Mouse (Mus musculus): ENCODE results near the gene Iqch. TPM values are rescaled to one million over a fixed set of nuclear protein-coding genes. Genes with fewer than 3 reads are reported as not detected.

Iqch gene
- total RNA-seq, 2 experiments from 2014 or later, result not detected

- DNase-seq, result no peak
These were observed 10.5 kb upstream of the Iqch start for GRCm38 (mm10) chr9:63612565-63613515.

DNA sequence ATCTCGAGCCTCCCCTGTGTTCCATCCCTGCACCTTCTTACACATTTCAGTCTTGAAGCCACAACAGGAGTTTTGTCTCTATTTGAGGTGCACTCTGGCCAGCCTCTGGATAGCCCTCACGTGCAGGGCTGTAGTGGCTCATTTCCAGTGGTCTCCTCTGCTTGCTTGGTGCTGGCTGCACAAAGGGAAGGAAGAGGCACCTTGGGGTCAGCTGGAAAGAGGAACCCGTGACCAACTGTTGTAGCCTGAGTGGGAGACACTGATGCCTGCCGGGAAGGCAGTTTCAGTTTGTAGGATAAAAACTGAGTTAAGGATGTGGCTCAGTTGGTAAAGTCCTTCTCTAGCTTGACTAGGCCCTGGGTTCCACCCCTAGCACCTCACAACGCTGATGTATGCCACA is 9.7 kb upstream of the Iqch start:
- DNase-seq, result peak in 1 of 2 experiments; percentile 45

GRCm38 (mm10) chr9:63610841-63611366 is 8.6 kb upstream of the Iqch start:
- peak; percentile 54 to 55 for DNase-seq

DNA sequence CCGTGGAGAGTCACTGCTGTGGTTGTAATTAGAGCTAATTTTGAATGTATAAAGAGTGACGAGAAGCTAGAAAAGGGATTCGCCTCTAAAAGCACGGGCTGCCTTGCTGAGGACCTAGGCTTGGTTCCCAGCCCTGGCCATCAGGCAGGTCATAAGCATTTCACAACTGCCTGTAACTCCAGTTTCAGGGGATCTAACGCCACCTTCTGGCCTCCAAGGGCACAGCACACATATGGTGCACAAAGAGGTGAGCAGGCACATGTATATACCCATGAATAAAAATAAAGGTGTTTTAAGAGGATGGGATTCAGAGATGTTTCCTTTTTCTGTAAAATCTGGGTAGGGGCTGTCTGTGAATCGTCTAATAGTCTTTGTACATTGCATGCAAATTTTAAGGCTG is 7.9 kb upstream of the Iqch start:
- no peak for DNase-seq

DNA sequence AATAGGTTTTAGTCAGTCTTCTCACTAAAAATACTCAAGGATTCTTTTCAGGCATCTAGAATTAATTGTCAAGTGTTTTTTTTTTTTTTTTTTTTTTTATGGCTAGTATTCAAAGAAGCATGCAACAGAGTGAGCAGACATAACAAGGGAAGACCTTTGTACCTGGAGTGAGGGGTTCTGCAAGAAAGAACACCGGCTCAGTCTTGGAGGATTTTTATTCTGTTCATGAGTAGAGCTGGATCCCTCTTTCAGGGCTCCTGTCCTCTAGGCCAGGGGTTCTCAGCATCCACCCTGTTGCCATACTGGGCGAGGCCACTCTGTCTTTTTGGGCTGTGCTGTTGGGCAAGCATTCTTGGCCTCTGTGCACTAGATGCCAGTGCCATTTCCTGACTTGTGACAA is 7.5 kb upstream of the Iqch start:
- DNase-seq, result no peak

- no peak for DNase-seq
These were observed 7.0 kb upstream of the Iqch start for GRCm38 (mm10) chr9:63609246-63609645.

DNA sequence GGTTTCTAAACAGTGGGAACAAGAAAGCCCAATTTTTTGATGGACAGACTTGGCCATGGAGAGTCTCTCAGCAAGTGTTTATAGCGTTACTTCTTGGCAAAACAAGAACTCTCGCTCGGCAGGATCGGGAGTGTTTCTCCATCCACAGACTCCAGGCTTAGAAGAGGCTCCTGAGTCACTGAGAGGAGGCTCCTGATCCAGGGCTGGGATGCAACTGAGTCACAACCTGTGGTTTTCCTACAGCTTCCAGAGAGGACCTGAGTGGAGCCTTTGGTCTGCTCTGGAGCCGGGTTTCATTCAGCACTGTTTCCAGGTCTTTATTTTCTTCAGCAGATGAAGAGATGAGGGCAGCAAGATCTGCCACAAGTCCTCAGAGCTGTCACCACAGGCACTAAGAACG is 5.7 kb upstream of the Iqch start:
- no peak for DNase-seq

GRCm38 (mm10) chr9:63606594-63606993 is 4.3 kb upstream of the Iqch start:
- no peak for DNase-seq

GRCm38 (mm10) chr9:63603849-63604248 is 1.6 kb upstream of the Iqch start:
- DNase-seq, result no peak

GRCm38 (mm10) chr9:63596660-63597059 is 5.6 kb downstream of the Iqch start:
- DNase-seq, result no peak

DNA sequence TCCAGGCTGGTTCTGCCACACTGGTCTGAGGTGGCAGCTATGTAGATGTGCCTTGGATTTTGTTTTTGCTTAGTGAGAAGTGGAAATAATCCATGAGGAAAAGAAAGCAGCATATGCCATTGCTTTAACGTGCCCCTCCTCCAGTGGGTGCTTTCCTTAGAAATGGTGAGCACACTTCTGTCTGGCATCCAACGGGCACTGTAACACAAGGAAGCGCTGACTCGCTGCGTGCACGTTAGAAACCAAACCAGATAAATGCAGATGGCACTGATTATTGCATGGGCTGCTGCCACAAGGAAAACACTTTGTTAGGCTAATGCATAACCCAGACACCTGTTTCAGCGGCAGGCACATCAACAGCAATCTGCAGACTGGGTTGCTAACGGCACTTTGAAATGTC is 6.6 kb downstream of the Iqch start:
- no peak for DNase-seq

DNA sequence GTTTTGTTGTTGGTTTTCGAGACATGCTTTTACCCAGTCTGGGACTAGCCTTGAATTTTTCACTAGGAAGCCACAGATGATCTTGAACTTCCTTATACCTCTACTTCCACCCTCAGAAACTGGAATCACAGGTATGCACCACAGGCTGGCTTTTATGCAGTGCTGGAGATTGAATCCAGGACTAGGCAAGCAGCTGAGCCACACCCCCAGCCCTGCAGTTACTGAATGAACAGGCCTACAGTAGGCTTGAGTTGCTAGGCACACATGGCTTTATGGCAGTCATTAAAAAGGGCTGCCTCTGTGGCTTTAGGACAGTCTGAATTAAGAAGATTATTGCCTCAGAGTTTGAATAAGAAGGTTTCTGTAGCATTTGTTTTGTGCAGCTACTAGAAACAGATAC is 7.3 kb downstream of the Iqch start:
- no peak for DNase-seq

DNA sequence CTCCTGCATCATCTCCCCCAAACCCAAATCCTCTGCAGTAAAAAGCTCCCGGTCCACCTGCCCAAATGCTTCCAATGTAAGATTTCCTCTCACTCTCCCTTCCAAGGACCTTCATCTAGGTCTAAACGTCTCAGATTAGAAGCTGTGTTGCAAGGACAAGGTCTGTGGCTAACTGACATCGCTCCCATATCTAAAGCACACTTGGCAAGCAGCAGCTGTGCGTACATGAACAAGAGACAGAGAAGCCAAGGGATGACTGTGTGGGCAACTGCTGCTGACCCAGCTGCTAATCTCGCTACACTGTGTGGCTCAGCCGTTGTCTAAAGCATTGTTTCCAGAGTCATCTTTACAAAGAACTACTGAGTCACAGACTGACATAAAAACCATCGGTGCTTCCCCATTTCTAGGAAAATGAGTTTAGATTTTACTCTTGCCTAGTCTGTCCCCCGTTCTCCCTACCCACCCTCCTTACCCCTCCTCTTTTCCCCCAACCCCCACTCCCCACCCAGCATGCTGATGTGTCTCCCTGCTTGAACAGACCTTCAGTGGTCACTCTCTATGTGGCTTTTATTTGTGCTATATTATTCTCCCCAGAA is 10.5 kb downstream of the Iqch start:
- no peak for DNase-seq

DNA sequence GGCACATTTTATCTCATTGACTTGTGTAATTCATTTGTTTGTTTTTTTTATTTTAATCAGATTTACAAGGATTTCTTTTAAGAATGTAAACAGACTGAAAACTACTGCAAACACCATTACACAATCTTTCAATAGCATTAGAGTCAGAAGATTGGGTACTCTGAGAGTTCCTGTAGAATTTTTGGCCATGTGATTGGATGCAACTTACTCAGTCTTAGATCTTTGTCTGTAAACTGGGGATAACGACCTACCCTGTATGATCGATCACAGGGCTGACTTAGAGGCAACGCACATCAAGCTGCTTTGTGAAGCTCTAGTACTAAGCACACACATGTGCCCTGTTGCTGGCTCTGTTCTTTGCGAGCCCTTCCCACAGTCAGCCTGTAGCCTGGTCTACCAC is 11.7 kb downstream of the Iqch start:
- no peak for DNase-seq

GRCm38 (mm10) chr9:63589209-63589608 is 13.1 kb downstream of the Iqch start:
- DNase-seq, result no peak

DNA sequence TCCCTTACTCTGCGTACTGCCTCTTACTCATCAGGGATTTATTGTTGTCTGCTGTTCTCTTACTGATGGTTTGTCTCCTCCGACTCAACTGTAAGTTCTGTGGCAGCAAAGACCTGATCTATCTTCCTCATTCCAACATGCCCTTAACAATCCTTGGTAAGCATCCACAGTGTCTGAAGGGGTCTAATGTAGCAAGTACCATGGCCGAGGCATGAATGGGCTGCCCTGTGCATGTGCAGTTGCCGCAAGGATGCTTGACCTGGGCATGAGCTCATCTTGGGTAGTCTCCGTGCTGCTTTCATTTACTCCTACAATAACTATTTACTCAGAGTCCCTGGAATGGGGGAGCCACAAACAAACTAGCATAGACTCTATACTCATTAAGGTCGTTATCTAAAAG is 17.0 kb downstream of the Iqch start:
- DNase-seq, result no peak

GRCm38 (mm10) chr9:63581778-63582177 is 20.5 kb downstream of the Iqch start:
- no peak for DNase-seq

DNA sequence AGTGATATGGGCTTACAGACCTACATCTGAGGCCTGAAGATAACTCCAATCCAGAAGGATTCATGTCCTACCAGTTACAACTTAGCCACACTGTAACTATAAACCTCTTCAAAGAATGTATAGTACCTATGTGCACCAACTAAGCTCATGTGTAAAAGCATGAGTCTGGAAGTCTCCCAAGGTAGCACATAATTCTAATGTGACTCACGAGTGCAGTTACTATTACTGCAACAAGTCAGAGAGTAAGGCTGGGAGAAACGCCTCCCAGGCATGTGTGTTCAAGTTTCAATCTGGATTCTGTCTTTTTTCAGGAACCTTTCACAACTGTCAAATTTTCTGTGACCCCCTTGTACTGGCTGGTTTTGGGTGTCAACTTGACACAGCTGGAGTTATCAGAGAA is 22.2 kb downstream of the Iqch start:
- DNase-seq, result no peak

GRCm38 (mm10) chr9:63579644-63580043 is 22.6 kb downstream of the Iqch start:
- DNase-seq, result no peak

DNA sequence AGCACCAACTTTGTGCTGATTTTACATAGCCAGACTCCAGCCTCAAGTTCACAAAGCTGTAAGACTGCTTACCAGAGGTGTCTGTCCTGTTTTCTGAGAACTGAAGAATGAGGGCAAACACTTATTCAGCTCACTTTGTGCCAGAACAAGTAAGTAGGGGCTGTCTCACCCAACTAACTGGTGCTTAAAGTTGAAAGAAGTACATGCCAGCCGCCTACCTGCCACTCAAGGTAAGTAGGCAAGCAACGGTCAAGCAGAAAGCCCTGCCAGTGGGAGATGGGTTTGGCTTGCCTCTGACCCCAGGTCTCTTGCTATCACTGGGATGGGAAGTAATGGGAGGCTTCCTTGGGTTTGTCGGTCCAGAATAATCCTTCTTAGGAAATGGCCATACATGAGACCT is 24.8 kb downstream of the Iqch start:
- DNase-seq, result no peak

- DNase-seq, result no peak
These were observed 29.4 kb downstream of the Iqch start for GRCm38 (mm10) chr9:63572874-63573273.

DNA sequence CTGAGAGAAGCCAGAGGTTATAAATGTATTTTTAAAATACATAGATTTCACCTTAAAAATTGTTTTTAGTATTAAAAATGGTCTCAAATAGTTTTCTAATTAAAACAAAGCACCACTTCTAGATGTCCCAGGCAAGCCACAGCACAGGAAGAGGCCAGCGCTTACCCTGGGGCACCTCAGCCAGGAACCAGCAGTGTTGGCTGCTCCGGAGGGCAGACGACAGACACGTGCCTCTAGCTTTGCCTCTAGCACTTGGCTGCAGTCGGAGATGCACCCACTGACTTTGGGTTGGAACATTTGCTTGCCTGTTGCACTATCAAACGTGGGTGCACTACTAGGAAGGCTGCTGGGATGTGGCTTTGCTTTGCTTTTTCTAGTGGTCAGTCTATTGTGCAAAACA is 30.4 kb downstream of the Iqch start:
- no peak for DNase-seq

GRCm38 (mm10) chr9:63568808-63569207 is 33.5 kb downstream of the Iqch start:
- DNase-seq, result peak in 1 of 2 experiments; percentile 6

- no peak for DNase-seq
These were observed 34.0 kb downstream of the Iqch start for GRCm38 (mm10) chr9:63568314-63568713.
